Mouse (Mus musculus) cerebellum, adult 9-11 months (tissue): ENCODE measurements around the gene Olfm2.
"Not testable (repeated sequence)": the region's sequence is repeated elsewhere in the genome, so short reads cannot be mapped to it uniquely, and the experiment has no call there.

Experiments used
- DNase-seq: peaks from one replicate; pipeline ENCODE4 v3.0.0; 2022

The Olfm2 gene

GRCm38 (mm10) chr9:20652260-20652658 is 93.9 kb downstream of the Olfm2 start:
- DNase-seq, result no peak

- peak; percentile 100 for DNase-seq
Measured at GRCm38 (mm10) chr9:20651602-20652259, 94.4 kb downstream of the Olfm2 start, which contains the start of gene Pin1. Gene Pin1, plus strand, starts transcription at chr9:20652095.

- no peak for DNase-seq
Measured at GRCm38 (mm10) chr9:20645121-20645520, 101.0 kb downstream of the Olfm2 start.

- DNase-seq, result peak; percentile 78
Measured at GRCm38 (mm10) chr9:20644360-20645081, 101.6 kb downstream of the Olfm2 start, which contains the start of gene Fbxl12. Gene Fbxl12, minus strand, starts transcription at chr9:20644767.

GRCm38 (mm10) chr9:20643781-20644180 is 102.4 kb downstream of the Olfm2 start:
- DNase-seq, result no peak

GRCm38 (mm10) chr9:20642896-20643466 is 103.2 kb downstream of the Olfm2 start:
- DNase-seq, result peak; percentile 73

GRCm38 (mm10) chr9:20642101-20642895 is 103.9 kb downstream of the Olfm2 start, which contains the start of gene Ubl5:
Gene Ubl5, plus strand, starts transcription at chr9:20642878.
- peak; percentile 67 for DNase-seq

GRCm38 (mm10) chr9:20641501-20641900 is 104.6 kb downstream of the Olfm2 start:
- no peak for DNase-seq

GRCm38 (mm10) chr9:20639486-20639885 is 106.7 kb downstream of the Olfm2 start:
- DNase-seq, result no peak

- DNase-seq, result peak; percentile 12
Measured at GRCm38 (mm10) chr9:20638552-20638951, 107.6 kb downstream of the Olfm2 start.

GRCm38 (mm10) chr9:20636790-20637189 is 109.4 kb downstream of the Olfm2 start:
- DNase-seq, result no peak

GRCm38 (mm10) chr9:20636256-20636655 is 109.9 kb downstream of the Olfm2 start:
- no peak for DNase-seq

- not testable (repeated sequence) for DNase-seq
Measured at GRCm38 (mm10) chr9:20635676-20636075, 110.5 kb downstream of the Olfm2 start.

- DNase-seq, result no peak
Measured at GRCm38 (mm10) chr9:20631332-20631731, 114.8 kb downstream of the Olfm2 start.
